Mouse (Mus musculus) limb, embryonic 10.5 days (tissue): ENCODE data around the gene Slc23a2. TPM values are rescaled to one million over a fixed set of nuclear protein-coding genes. Genes with fewer than 3 reads are reported as not detected.

Experiments used
- DNase-seq: peaks from one replicate; pipeline ENCODE4 v3.0.0-alpha.2; 2017; ENCODE audit warnings: low spot score
- H3K27ac ChIP-seq: fragments of 300-500 bp; sonication (generic); 2 replicates; pipeline ENCODE4 v1.5.1; 2016; ENCODE audit warnings: mild to moderate bottlenecking
- H3K27me3 ChIP-seq: fragments of 300-500 bp; sonication (generic); 2 replicates; pipeline ENCODE4 v1.6.1; 2016; ENCODE audit warnings: low read depth, mild to moderate bottlenecking; ENCODE audit not compliant: poor library complexity, severe bottlenecking
- H3K36me3 ChIP-seq: fragments of 300-500 bp; sonication (generic); 2 replicates; pipeline ENCODE4 v1.6.1; 2016; ENCODE audit warnings: mild to moderate bottlenecking, moderate library complexity
- H3K4me1 ChIP-seq: fragments of 300-500 bp; sonication (generic); 2 replicates; pipeline ENCODE4 v1.6.1; 2016
- H3K4me3 ChIP-seq: fragments of 300-500 bp; sonication (generic); 2 replicates; pipeline ENCODE4 v1.5.1; 2016; ENCODE audit warnings: mild to moderate bottlenecking, moderate library complexity
- H3K9me3 ChIP-seq: fragments of 300-500 bp; sonication (generic); replicated peaks from 2 replicates; pipeline ENCODE4 v1.6.1; 2016; ENCODE audit warnings: mild to moderate bottlenecking
- WGBS: fragments of 180-500 bp; shearing (Covaris S2); methylation state at CpG from one replicate; pipeline ENCODE4 v1.1.7; 2016; 5-methylcytosine and 5-hydroxymethylcytosine counted together
- polyA plus RNA-seq: library from polyadenylated mRNA; unstranded; fragments of >200 nt; fragmentation: Nextera tagmentation; extraction: Ambion mirVana; gene quantifications from 2 replicates; pipeline ENCODE4 v1.2.1, GENCODE M21; 2016

Slc23a2 gene
- polyA plus RNA-seq, 1 experiment from 2014 or later = 9.8 TPM

GRCm38 (mm10) chr2:132107611-132108010 lies 37.3 kb downstream of the Slc23a2 start:
- Histone ChIP-seq H3K4me1 (peaks cover 35% of the 10 kb centered on the region), H3K27ac (no peak overlapping the region), H3K9me3 (no peaks in the 10 kb centered on the region), H3K36me3 (no peaks in the 10 kb centered on the region), H3K27me3 (no peaks in the 10 kb centered on the region), H3K4me3 (no peak overlapping the region)
- WGBS = 69% methylated on average over 9 of the region's 9 CpGs
- no peak for DNase-seq

GRCm38 (mm10) chr2:132106069-132106468 lies 38.8 kb downstream of the Slc23a2 start:
- H3K27ac ChIP-seq = no peak overlapping the region
- WGBS = 75% methylated on average over 5 of the region's 5 CpGs

GRCm38 (mm10) chr2:132103265-132103664 lies 41.6 kb downstream of the Slc23a2 start:
- H3K4me1 ChIP-seq = peaks cover 34% of the 10 kb centered on the region
- peak; percentile 52 for DNase-seq
- WGBS = 10% methylated on average over 8 of the region's 8 CpGs
- no peaks in the 10 kb centered on the region for H3K27me3 ChIP-seq
- no peaks in the 10 kb centered on the region for H3K9me3 ChIP-seq
- H3K27ac ChIP-seq = peak overlapping the region; percentile 20; the same call in 1 of the 2 replicates
- H3K4me3 ChIP-seq = no peak overlapping the region
- peaks cover 14% of the 10 kb centered on the region for H3K36me3 ChIP-seq

More at GRCm38 (mm10) chr2:132106069-132106468, 38.8 kb downstream of the Slc23a2 start:
- Histone ChIP-seq H3K36me3 (no peaks in the 10 kb centered on the region), H3K9me3 (no peaks in the 10 kb centered on the region), H3K4me1 (peaks cover 35% of the 10 kb centered on the region), H3K27me3 (no peaks in the 10 kb centered on the region), H3K4me3 (no peak overlapping the region)
- DNase-seq = no peak

GRCm38 (mm10) chr2:132102505-132103130 lies 42.3 kb downstream of the Slc23a2 start:
- 77% methylated on average over 10 of the region's 10 CpGs for WGBS
- DNase-seq = no peak
- Histone ChIP-seq H3K4me1 (peaks cover 30% of the 10 kb centered on the region), H3K27me3 (no peaks in the 10 kb centered on the region), H3K4me3 (no peak overlapping the region), H3K36me3 (peaks cover 16% of the 10 kb centered on the region), H3K9me3 (no peaks in the 10 kb centered on the region), H3K27ac (peak overlapping the region; percentile 20; the same call in 1 of the 2 replicates)

GRCm38 (mm10) chr2:132098942-132099672 lies 45.8 kb downstream of the Slc23a2 start:
- DNase-seq = no peak
- H3K27me3 ChIP-seq = no peaks in the 10 kb centered on the region
- H3K4me1 ChIP-seq = peaks cover 12% of the 10 kb centered on the region
- peaks cover 18% of the 10 kb centered on the region for H3K36me3 ChIP-seq
- H3K9me3 ChIP-seq = no peaks in the 10 kb centered on the region
- 80% methylated on average over 9 of the region's 9 CpGs for WGBS
- H3K4me3 ChIP-seq = no peak overlapping the region
- no peak overlapping the region for H3K27ac ChIP-seq

GRCm38 (mm10) chr2:132098365-132098764 lies 46.5 kb downstream of the Slc23a2 start:
- Histone ChIP-seq H3K4me3 (no peak overlapping the region), H3K27ac (no peak overlapping the region), H3K4me1 (peaks cover 10% of the 10 kb centered on the region), H3K36me3 (peaks cover 18% of the 10 kb centered on the region), H3K9me3 (no peaks in the 10 kb centered on the region), H3K27me3 (no peaks in the 10 kb centered on the region)
- 94% methylated on average over 4 of the region's 4 CpGs for WGBS
- DNase-seq = no peak

GRCm38 (mm10) chr2:132096582-132096981 lies 48.3 kb downstream of the Slc23a2 start:
- peaks cover 18% of the 10 kb centered on the region for H3K36me3 ChIP-seq
- no peaks in the 10 kb centered on the region for H3K27me3 ChIP-seq
- no peak for DNase-seq
- H3K27ac ChIP-seq = no peak overlapping the region
- H3K4me1 ChIP-seq = no peaks in the 10 kb centered on the region
- 86% methylated on average over 4 of the region's 4 CpGs for WGBS
- no peaks in the 10 kb centered on the region for H3K9me3 ChIP-seq
- no peak overlapping the region for H3K4me3 ChIP-seq

- Histone ChIP-seq H3K27me3 (no peaks in the 10 kb centered on the region), H3K4me3 (no peak overlapping the region), H3K27ac (no peak overlapping the region), H3K36me3 (peaks cover 18% of the 10 kb centered on the region), H3K9me3 (no peaks in the 10 kb centered on the region), H3K4me1 (peaks cover 3% of the 10 kb centered on the region; the same call in 1 of the 2 replicates)
- DNase-seq = no peak
- WGBS = 89% methylated on average over 6 of the region's 6 CpGs
Observed at GRCm38 (mm10) chr2:132095821-132096220, 49.1 kb downstream of the Slc23a2 start.

- no peaks in the 10 kb centered on the region for H3K27me3 ChIP-seq
- peaks cover 13% of the 10 kb centered on the region for H3K4me1 ChIP-seq
- H3K9me3 ChIP-seq = no peaks in the 10 kb centered on the region
- 89% methylated on average over 11 of the region's 11 CpGs for WGBS
- H3K27ac ChIP-seq = no peak overlapping the region
- no peak overlapping the region for H3K4me3 ChIP-seq
- DNase-seq = no peak
- H3K36me3 ChIP-seq = peaks cover 16% of the 10 kb centered on the region
Observed at GRCm38 (mm10) chr2:132094441-132095230, 50.3 kb downstream of the Slc23a2 start.

GRCm38 (mm10) chr2:132093739-132094138 lies 51.2 kb downstream of the Slc23a2 start:
- no peak for DNase-seq
- H3K4me3 ChIP-seq = no peak overlapping the region
- H3K9me3 ChIP-seq = no peaks in the 10 kb centered on the region
- peaks cover 11% of the 10 kb centered on the region for H3K36me3 ChIP-seq
- H3K27ac ChIP-seq = no peak overlapping the region
- no peaks in the 10 kb centered on the region for H3K27me3 ChIP-seq
- 83% methylated on average over 2 of the region's 2 CpGs for WGBS
- peaks cover 13% of the 10 kb centered on the region for H3K4me1 ChIP-seq

- Histone ChIP-seq H3K27me3 (no peaks in the 10 kb centered on the region), H3K4me3 (no peak overlapping the region), H3K36me3 (peaks cover 12% of the 10 kb centered on the region), H3K27ac (no peak overlapping the region), H3K9me3 (no peaks in the 10 kb centered on the region), H3K4me1 (peaks cover 13% of the 10 kb centered on the region)
- DNase-seq = no peak
- WGBS = 93% methylated on average over 1 of the region's 1 CpGs
Observed at GRCm38 (mm10) chr2:132093298-132093697, 51.6 kb downstream of the Slc23a2 start.

- DNase-seq = no peak
- Histone ChIP-seq H3K27me3 (no peaks in the 10 kb centered on the region), H3K9me3 (no peaks in the 10 kb centered on the region), H3K36me3 (peaks cover 14% of the 10 kb centered on the region), H3K4me1 (peaks cover 13% of the 10 kb centered on the region), H3K27ac (no peak overlapping the region), H3K4me3 (no peak overlapping the region)
- WGBS = 92% methylated on average over 3 of the region's 3 CpGs
Observed at GRCm38 (mm10) chr2:132092722-132093121, 52.2 kb downstream of the Slc23a2 start.

- DNase-seq = no peak
- Histone ChIP-seq H3K9me3 (no peaks in the 10 kb centered on the region), H3K27ac (no peak overlapping the region), H3K27me3 (no peaks in the 10 kb centered on the region), H3K36me3 (peaks cover 17% of the 10 kb centered on the region), H3K4me1 (peaks cover 13% of the 10 kb centered on the region), H3K4me3 (no peak overlapping the region)
- 77% methylated on average over 4 of the region's 4 CpGs for WGBS
Observed at GRCm38 (mm10) chr2:132091749-132092148, 53.2 kb downstream of the Slc23a2 start.
